Mouse (Mus musculus): ENCODE results near the gene Kcnq1.

DNA sequence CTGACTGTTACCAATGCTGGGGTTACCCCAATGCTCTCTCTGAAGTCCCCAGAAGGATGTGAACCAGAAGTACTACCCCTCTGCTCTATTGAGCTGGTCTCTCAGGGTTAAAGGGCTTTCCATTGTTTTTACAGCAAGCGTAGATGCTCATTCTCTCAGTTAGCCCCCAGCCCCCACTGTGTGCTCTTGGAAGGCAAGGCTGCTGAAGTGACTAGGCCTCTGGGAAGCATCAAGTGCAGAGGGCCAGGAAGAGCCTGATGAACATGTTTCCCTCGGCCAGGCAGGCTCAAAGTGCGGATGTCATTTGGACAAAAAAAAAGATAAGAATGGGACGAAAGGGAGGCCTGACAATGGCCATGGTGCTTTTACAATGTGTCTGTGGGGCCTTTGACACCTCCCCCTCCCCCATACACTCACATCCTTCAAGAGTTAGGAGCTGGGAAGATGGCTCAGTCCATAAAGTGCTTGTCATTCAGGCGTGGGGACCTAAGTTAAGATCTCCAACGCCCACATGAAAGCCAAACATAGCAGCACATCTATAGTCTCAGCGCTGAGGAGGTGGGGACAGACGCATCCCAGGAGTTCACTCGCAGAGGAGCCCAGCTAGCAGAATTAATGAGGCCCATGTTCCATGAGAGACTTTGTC lies 196.6 kb downstream of the Kcnq1 start:
- TF ChIP-seq ZC3H11A (IDR thresholded peaks at IDR 0.05; ENCODE audit: borderline replicate concordance, low read depth, low read length) (no peak), ZNF384 (IDR thresholded peaks at IDR 0.05; ENCODE audit: low read depth, low read length) (no peak), HCFC1 (IDR thresholded peaks at IDR 0.05; ENCODE audit: borderline replicate concordance, insufficient read depth, low read length) (no peak)

All from ES-E14 (cell line).